Mouse (Mus musculus): ENCODE measurements at regions not wholly inside any gene's neighbourhood (a gene's known extent, or its start where the extent isn't known, plus 50 kb on each side); places are given as distances from the start of the nearest gene placed in this dataset.

GRCm38 (mm10) chr3:149160833-149161232 is 170.5 kb upstream of the Adgrl2 start:
- no peaks in the 10 kb centered on the region for H3K27me3 ChIP-seq
- H3K4me2 ChIP-seq, result no peak overlapping the region
- WGBS, result 84% methylated on average over 11 of the region's 11 CpGs
- H3K27ac ChIP-seq, result no peak overlapping the region
- H3K36me3 ChIP-seq, result no peaks in the 10 kb centered on the region
- H3K9ac ChIP-seq, result no peak overlapping the region
- no peak for ATAC-seq (replicated peaks; ENCODE audit: low FRiP score)
- no peak overlapping the region for H3K4me3 ChIP-seq (replicated peaks)
- no peaks in the 10 kb centered on the region for H3K9me3 ChIP-seq (replicated peaks)
- H3K4me1 ChIP-seq, result peaks cover 6% of the 10 kb centered on the region; the same call in 1 of the 2 replicates

GRCm38 (mm10) chr3:149157381-149157780 is 167.0 kb upstream of the Adgrl2 start:
- no peak overlapping the region for H3K9ac ChIP-seq
- H3K4me3 ChIP-seq (replicated peaks), result no peak overlapping the region
- ATAC-seq (replicated peaks; ENCODE audit: low FRiP score), result no peak
- 90% methylated on average over 8 of the region's 8 CpGs for WGBS
- H3K36me3 ChIP-seq, result no peaks in the 10 kb centered on the region
- no peaks in the 10 kb centered on the region for H3K27me3 ChIP-seq
- H3K4me2 ChIP-seq, result no peak overlapping the region
- no peaks in the 10 kb centered on the region for H3K9me3 ChIP-seq (replicated peaks)
- no peak overlapping the region for H3K27ac ChIP-seq
- H3K4me1 ChIP-seq, result no peaks in the 10 kb centered on the region

- H3K36me3 ChIP-seq, result no peaks in the 10 kb centered on the region
- H3K9ac ChIP-seq, result no peak overlapping the region
- H3K27me3 ChIP-seq, result no peaks in the 10 kb centered on the region
- H3K9me3 ChIP-seq (replicated peaks), result no peaks in the 10 kb centered on the region
- 86% methylated on average over 4 of the region's 4 CpGs for WGBS
- no peak for ATAC-seq (replicated peaks; ENCODE audit: low FRiP score)
- H3K4me3 ChIP-seq (replicated peaks), result no peak overlapping the region
- no peak overlapping the region for H3K27ac ChIP-seq
- H3K4me1 ChIP-seq, result peaks cover 7% of the 10 kb centered on the region; the same call in 1 of the 2 replicates
- H3K4me2 ChIP-seq, result no peak overlapping the region
Measured at GRCm38 (mm10) chr3:149152312-149152711, 162.0 kb upstream of the Adgrl2 start.

GRCm38 (mm10) chr3:149150796-149151195 is 160.4 kb upstream of the Adgrl2 start:
- H3K9me3 ChIP-seq (replicated peaks), result no peaks in the 10 kb centered on the region
- no peaks in the 10 kb centered on the region for H3K36me3 ChIP-seq
- no peak for ATAC-seq (replicated peaks; ENCODE audit: low FRiP score)
- H3K4me3 ChIP-seq (replicated peaks), result no peak overlapping the region
- H3K9ac ChIP-seq, result no peak overlapping the region
- H3K27ac ChIP-seq, result no peak overlapping the region
- peaks cover 12% of the 10 kb centered on the region; the same call in 1 of the 2 replicates for H3K4me1 ChIP-seq
- no peaks in the 10 kb centered on the region for H3K27me3 ChIP-seq
- WGBS, result 92% methylated on average over 3 of the region's 3 CpGs
- no peak overlapping the region for H3K4me2 ChIP-seq

- WGBS, result 31% methylated on average over 8 of the region's 8 CpGs
- H3K9ac ChIP-seq, result no peak overlapping the region
Measured at GRCm38 (mm10) chr3:149148608-149149007, 158.3 kb upstream of the Adgrl2 start.

GRCm38 (mm10) chr3:149147916-149148315 is 157.6 kb upstream of the Adgrl2 start:
- no peaks in the 10 kb centered on the region for H3K9me3 ChIP-seq (replicated peaks)
- H3K4me2 ChIP-seq, result 0 out of 2 replicates have a peak overlapping the region, but pooled peaks have one; percentile 7
- H3K4me1 ChIP-seq, result peaks cover 12% of the 10 kb centered on the region; the same call in 1 of the 2 replicates
- H3K9ac ChIP-seq, result no peak overlapping the region
- no peak for ATAC-seq (replicated peaks; ENCODE audit: low FRiP score)
- 68% methylated on average over 6 of the region's 6 CpGs for WGBS
- no peak overlapping the region for H3K4me3 ChIP-seq (replicated peaks)
- H3K36me3 ChIP-seq, result no peaks in the 10 kb centered on the region
- H3K27me3 ChIP-seq, result no peaks in the 10 kb centered on the region
- H3K27ac ChIP-seq, result peak overlapping the region; percentile 75

More at GRCm38 (mm10) chr3:149148608-149149007, 158.3 kb upstream of the Adgrl2 start:
- Histone ChIP-seq H3K27me3 (no peaks in the 10 kb centered on the region), H3K4me2 (peak overlapping the region; percentile 7; the same call in 1 of the 2 replicates), H3K9me3 (replicated peaks) (no peaks in the 10 kb centered on the region), H3K27ac (peak overlapping the region; percentile 75), H3K36me3 (no peaks in the 10 kb centered on the region), H3K4me3 (replicated peaks) (no peak overlapping the region), H3K4me1 (peaks cover 12% of the 10 kb centered on the region; the same call in 1 of the 2 replicates)
- peak; percentile 91 for ATAC-seq (replicated peaks; ENCODE audit: low FRiP score)

- WGBS, result 34% methylated on average over 9 of the region's 9 CpGs
- no peak overlapping the region for H3K4me3 ChIP-seq (replicated peaks)
- no peak for ATAC-seq (replicated peaks; ENCODE audit: low FRiP score)
Measured at GRCm38 (mm10) chr3:149146673-149147072, 156.3 kb upstream of the Adgrl2 start.

GRCm38 (mm10) chr3:149140461-149140860 is 150.1 kb upstream of the Adgrl2 start:
- Histone ChIP-seq H3K36me3 (no peaks in the 10 kb centered on the region), H3K4me2 (no peak overlapping the region), H3K9me3 (replicated peaks) (no peaks in the 10 kb centered on the region), H3K27ac (no peak overlapping the region), H3K4me3 (replicated peaks) (no peak overlapping the region), H3K9ac (no peak overlapping the region), H3K27me3 (no peaks in the 10 kb centered on the region), H3K4me1 (no peaks in the 10 kb centered on the region)
- WGBS, result 88% methylated on average over 3 of the region's 3 CpGs
- no peak for ATAC-seq (replicated peaks; ENCODE audit: low FRiP score)

More at GRCm38 (mm10) chr3:149146673-149147072, 156.3 kb upstream of the Adgrl2 start:
- no peaks in the 10 kb centered on the region for H3K9me3 ChIP-seq (replicated peaks)
- no peak overlapping the region for H3K9ac ChIP-seq
- no peaks in the 10 kb centered on the region for H3K36me3 ChIP-seq
- peaks cover 12% of the 10 kb centered on the region; the same call in 1 of the 2 replicates for H3K4me1 ChIP-seq
- H3K27ac ChIP-seq, result no peak overlapping the region
- no peak overlapping the region for H3K4me2 ChIP-seq
- no peaks in the 10 kb centered on the region for H3K27me3 ChIP-seq

GRCm38 (mm10) chr3:149134028-149134938 is 143.9 kb upstream of the Adgrl2 start:
- no peaks in the 10 kb centered on the region for H3K9me3 ChIP-seq (replicated peaks)
- H3K27ac ChIP-seq, result no peak overlapping the region
- H3K4me3 ChIP-seq (replicated peaks), result no peak overlapping the region
- H3K9ac ChIP-seq, result no peak overlapping the region
- ATAC-seq (replicated peaks; ENCODE audit: low FRiP score), result 0 out of 2 replicates have a peak, but pooled peaks have one; percentile 12
- H3K4me1 ChIP-seq, result no peaks in the 10 kb centered on the region
- WGBS, result 68% methylated on average over 9 of the region's 9 CpGs
- H3K4me2 ChIP-seq, result no peak overlapping the region
- no peaks in the 10 kb centered on the region for H3K36me3 ChIP-seq
- H3K27me3 ChIP-seq, result no peaks in the 10 kb centered on the region

- H3K4me3 ChIP-seq (replicated peaks), result no peak overlapping the region
- H3K9me3 ChIP-seq (replicated peaks), result no peaks in the 10 kb centered on the region
- no peaks in the 10 kb centered on the region for H3K36me3 ChIP-seq
- H3K4me1 ChIP-seq, result peaks cover 14% of the 10 kb centered on the region
- no peak overlapping the region for H3K27ac ChIP-seq
- no peak overlapping the region for H3K9ac ChIP-seq
- WGBS, result 75% methylated on average over 5 of the region's 5 CpGs
- no peak for ATAC-seq (replicated peaks; ENCODE audit: low FRiP score)
- no peak overlapping the region for H3K4me2 ChIP-seq
- no peaks in the 10 kb centered on the region for H3K27me3 ChIP-seq
Measured at GRCm38 (mm10) chr3:149118806-149119205, 128.5 kb upstream of the Adgrl2 start.

GRCm38 (mm10) chr3:149117684-149118056 is 127.3 kb upstream of the Adgrl2 start:
- peak overlapping the region; percentile 58 for H3K27ac ChIP-seq
- 51% methylated on average over 4 of the region's 4 CpGs for WGBS
- no peaks in the 10 kb centered on the region for H3K9me3 ChIP-seq (replicated peaks)
- no peaks in the 10 kb centered on the region for H3K27me3 ChIP-seq
- peak; percentile 63; the same call in 1 of the 2 replicates for ATAC-seq (replicated peaks; ENCODE audit: low FRiP score)
- no peak overlapping the region for H3K9ac ChIP-seq
- no peak overlapping the region for H3K4me2 ChIP-seq
- H3K4me1 ChIP-seq, result peaks cover 17% of the 10 kb centered on the region
- no peak overlapping the region for H3K4me3 ChIP-seq (replicated peaks)
- no peaks in the 10 kb centered on the region for H3K36me3 ChIP-seq

- no peaks in the 10 kb centered on the region for H3K36me3 ChIP-seq
- no peaks in the 10 kb centered on the region for H3K9me3 ChIP-seq (replicated peaks)
- H3K9ac ChIP-seq, result no peak overlapping the region
- H3K27me3 ChIP-seq, result no peaks in the 10 kb centered on the region
- H3K4me1 ChIP-seq, result peaks cover 23% of the 10 kb centered on the region
- no peak overlapping the region for H3K4me3 ChIP-seq (replicated peaks)
- no peak overlapping the region for H3K4me2 ChIP-seq
- peak; percentile 77 for ATAC-seq (replicated peaks; ENCODE audit: low FRiP score)
- peak overlapping the region; percentile 58 for H3K27ac ChIP-seq
- WGBS, result 34% methylated on average over 6 of the region's 6 CpGs
Measured at GRCm38 (mm10) chr3:149117018-149117683, 126.8 kb upstream of the Adgrl2 start.

All from kidney, embryonic 15.5 days (tissue).